Mouse (Mus musculus) ES-E14 (cell line): Measurements from ENCODE around the gene Gm20532.

Experiments
- MAFK ChIP-seq: IDR thresholded peaks from 2 replicates; pipeline ENCODE4 v1.6.1; 2014; ENCODE audit warnings: mild to moderate bottlenecking, low read depth, low read length, inconsistent platforms; ENCODE audit not compliant: insufficient read depth
- ZNF384 ChIP-seq: IDR thresholded peaks from 2 replicates; pipeline ENCODE4 v1.6.1; 2012; ENCODE audit warnings: low read depth, low read length, inconsistent platforms

DNA sequence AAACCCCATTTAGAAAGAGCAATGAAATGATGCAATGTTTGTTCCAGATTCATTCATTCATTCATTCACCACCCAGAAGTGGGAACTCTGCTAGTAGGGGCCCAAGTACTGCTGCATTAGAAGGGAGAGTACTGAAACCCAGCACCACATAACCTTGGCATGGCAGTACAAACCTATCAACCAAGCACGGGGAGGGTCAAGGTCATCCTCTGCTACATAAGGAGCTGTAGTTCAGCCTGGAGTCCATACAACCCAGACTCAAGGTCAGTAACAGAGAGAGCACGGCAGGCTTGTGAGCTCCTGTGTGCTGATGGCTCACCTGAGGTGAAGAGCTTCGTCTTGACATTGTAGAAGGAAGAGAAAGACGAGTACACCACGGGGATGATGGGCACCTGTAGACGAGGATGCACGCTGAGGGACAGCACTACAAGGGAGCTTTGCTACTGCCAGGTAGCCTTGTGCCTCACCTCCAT, 8.1 kb downstream of the Gm20532 start:
- TF ChIP-seq MAFK (no peak), ZNF384 (no peak)
